Mouse (Mus musculus): ENCODE data around the gene Smpd2.

DNA sequence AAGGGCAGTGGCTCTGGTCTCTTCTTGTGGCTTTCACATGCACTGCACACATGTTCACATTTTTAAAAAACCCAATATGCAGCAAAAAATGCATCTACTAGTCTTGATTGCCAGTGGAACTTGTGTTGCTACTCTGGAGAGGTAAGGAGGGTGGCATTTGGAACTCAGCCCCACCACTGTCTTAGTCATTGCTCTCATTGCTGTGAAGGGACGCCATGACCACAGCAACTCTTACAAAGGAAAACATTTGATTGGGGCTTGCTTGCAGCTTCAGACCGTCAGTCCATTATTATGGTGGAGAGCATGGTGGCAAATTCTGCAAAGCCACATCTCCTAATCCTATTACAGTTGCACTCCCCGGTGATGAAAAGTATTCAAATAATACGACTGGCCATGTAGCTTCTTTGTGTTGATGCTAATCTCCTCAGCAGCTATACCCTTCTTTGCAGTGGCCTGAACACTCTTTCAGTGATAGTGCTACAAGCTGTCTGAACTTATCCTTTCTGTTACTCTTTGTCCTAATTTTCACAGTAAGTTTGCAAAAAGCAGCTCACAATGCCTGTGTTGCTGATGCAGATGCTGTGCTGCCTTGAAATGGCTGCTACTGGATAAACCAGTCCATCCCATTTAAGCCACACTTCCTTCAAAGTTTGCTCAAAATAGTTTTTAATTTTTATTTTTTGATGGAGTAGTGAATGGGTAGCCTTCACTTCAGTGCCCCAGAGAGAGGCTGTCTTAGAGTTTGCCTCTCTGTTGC is 47.2 kb upstream of the Smpd2 start:
- TF ChIP-seq CTCF (IDR thresholded peaks at IDR 0.05; ENCODE audit: borderline replicate concordance, insufficient read depth, low read depth, low read length) (no peak), POLR2A (IDR thresholded peaks at IDR 0.05; ENCODE audit: borderline replicate concordance, insufficient read depth, low read length) (no peak)
